Mouse (Mus musculus): ENCODE data around the gene Zbtb9. TPM values are rescaled to one million over a fixed set of nuclear protein-coding genes. Genes with fewer than 3 reads are reported as not detected.

The Zbtb9 gene
- total and polyA plus RNA-seq, 2 experiments from 2014 or later = 6.6 to 21.4 TPM

GRCm38 (mm10) chr17:26951952-26952877, 20.8 kb upstream of the Zbtb9 start:
- Histone ChIP-seq H3K27ac (peak overlapping the region; percentile 46; the same call in 1 of the 2 replicates), H3K4me3 (ENCODE audit: low read length) (peak overlapping the region; percentile 35), H3K27me3 (ENCODE audit: insufficient read depth, low read length) (no peaks in the 10 kb centered on the region), H3K4me2 (ENCODE audit: low read depth, low read length) (peak overlapping the region; percentile 89), H3K9me3 (ENCODE audit: low read length) (no peaks in the 10 kb centered on the region), H3K36me3 (ENCODE audit: insufficient read depth, low read length) (peaks cover 24% of the 10 kb centered on the region), H3K4me1 (ENCODE audit: insufficient read depth, low read length) (peaks cover 35% of the 10 kb centered on the region), H3K9ac (replicated peaks; ENCODE audit: low read length) (peak overlapping the region; percentile 43)
- WGBS = 8% methylated on average over 22 of the region's 23 CpGs
- DNase-seq (ENCODE audit: low spot score) = no peak
- no peak for TF ChIP-seq CTCF (IDR thresholded peaks at IDR 0.05; ENCODE audit: low read depth)
- no peak for ATAC-seq

- ATAC-seq = no peak
- peaks cover 33% of the 10 kb centered on the region for H3K36me3 ChIP-seq (ENCODE audit: insufficient read depth, low read length)
- H3K4me3 ChIP-seq (ENCODE audit: low read length) = peak overlapping the region; percentile 2; the same call in 1 of the 2 replicates
- peaks cover 29% of the 10 kb centered on the region for H3K4me1 ChIP-seq (ENCODE audit: insufficient read depth, low read length)
- H3K9ac ChIP-seq (replicated peaks; ENCODE audit: low read length) = 0 out of 2 replicates have a peak overlapping the region, but pooled peaks have one; percentile 43
- TF ChIP-seq CTCF (IDR thresholded peaks at IDR 0.05; ENCODE audit: low read depth) = no peak
- H3K4me2 ChIP-seq (ENCODE audit: low read depth, low read length) = peak overlapping the region; percentile 89
- no peaks in the 10 kb centered on the region for H3K27me3 ChIP-seq (ENCODE audit: insufficient read depth, low read length)
- 28% methylated on average over 6 of the region's 6 CpGs for WGBS
- no peaks in the 10 kb centered on the region for H3K9me3 ChIP-seq (ENCODE audit: low read length)
- H3K27ac ChIP-seq = no peak overlapping the region
- DNase-seq (ENCODE audit: low spot score) = no peak
Measured at GRCm38 (mm10) chr17:26953201-26953600, 19.8 kb upstream of the Zbtb9 start.

GRCm38 (mm10) chr17:26953726-26954125, 19.2 kb upstream of the Zbtb9 start:
- Histone ChIP-seq H3K9me3 (ENCODE audit: low read length) (no peaks in the 10 kb centered on the region), H3K36me3 (ENCODE audit: insufficient read depth, low read length) (peaks cover 38% of the 10 kb centered on the region), H3K4me3 (ENCODE audit: low read length) (0 out of 2 replicates have a peak overlapping the region, but pooled peaks have one; percentile 2), H3K4me1 (ENCODE audit: insufficient read depth, low read length) (peaks cover 29% of the 10 kb centered on the region), H3K27ac (no peak overlapping the region), H3K9ac (replicated peaks; ENCODE audit: low read length) (no peak overlapping the region), H3K27me3 (ENCODE audit: insufficient read depth, low read length) (no peaks in the 10 kb centered on the region), H3K4me2 (ENCODE audit: low read depth, low read length) (peak overlapping the region; percentile 89; the same call in 1 of the 2 replicates)
- ATAC-seq (no peak), DNase-seq (ENCODE audit: low spot score) (no peak)
- 23% methylated on average over 12 of the region's 16 CpGs for WGBS
- no peak for TF ChIP-seq CTCF (IDR thresholded peaks at IDR 0.05; ENCODE audit: low read depth)

GRCm38 (mm10) chr17:26956309-26956708, 16.7 kb upstream of the Zbtb9 start:
- peaks cover 59% of the 10 kb centered on the region for H3K36me3 ChIP-seq (ENCODE audit: insufficient read depth, low read length)
- ATAC-seq = no peak

GRCm38 (mm10) chr17:26956895-26957294, 16.1 kb upstream of the Zbtb9 start:
- ATAC-seq (no peak), DNase-seq (ENCODE audit: low spot score) (no peak)
- no peak overlapping the region for H3K4me2 ChIP-seq (ENCODE audit: low read depth, low read length)
- H3K27ac ChIP-seq = no peak overlapping the region
- peaks cover 65% of the 10 kb centered on the region for H3K36me3 ChIP-seq (ENCODE audit: insufficient read depth, low read length)
- no peaks in the 10 kb centered on the region for H3K27me3 ChIP-seq (ENCODE audit: insufficient read depth, low read length)
- H3K9me3 ChIP-seq (ENCODE audit: low read length) = no peaks in the 10 kb centered on the region
- H3K9ac ChIP-seq (replicated peaks; ENCODE audit: low read length) = no peak overlapping the region
- TF ChIP-seq CTCF (IDR thresholded peaks at IDR 0.05; ENCODE audit: low read depth) = no peak
- H3K4me1 ChIP-seq (ENCODE audit: insufficient read depth, low read length) = peaks cover 10% of the 10 kb centered on the region
- 91% methylated on average over 18 of the region's 18 CpGs for WGBS
- no peak overlapping the region for H3K4me3 ChIP-seq (ENCODE audit: low read length)

More at GRCm38 (mm10) chr17:26956309-26956708, 16.7 kb upstream of the Zbtb9 start:
- no peaks in the 10 kb centered on the region for H3K9me3 ChIP-seq (ENCODE audit: low read length)
- H3K27ac ChIP-seq = no peak overlapping the region
- no peak for DNase-seq (ENCODE audit: low spot score)
- H3K27me3 ChIP-seq (ENCODE audit: insufficient read depth, low read length) = no peaks in the 10 kb centered on the region
- peaks cover 12% of the 10 kb centered on the region for H3K4me1 ChIP-seq (ENCODE audit: insufficient read depth, low read length)
- no peak overlapping the region for H3K4me2 ChIP-seq (ENCODE audit: low read depth, low read length)
- WGBS = 83% methylated on average over 5 of the region's 5 CpGs
- TF ChIP-seq CTCF (IDR thresholded peaks at IDR 0.05; ENCODE audit: low read depth) = no peak
- H3K9ac ChIP-seq (replicated peaks; ENCODE audit: low read length) = no peak overlapping the region
- H3K4me3 ChIP-seq (ENCODE audit: low read length) = no peak overlapping the region

- WGBS = 97% methylated on average over 5 of the region's 5 CpGs
Measured at GRCm38 (mm10) chr17:26957872-26958271, 15.1 kb upstream of the Zbtb9 start.

More at GRCm38 (mm10) chr17:26957872-26958271, 15.1 kb upstream of the Zbtb9 start:
- H3K36me3 ChIP-seq (ENCODE audit: insufficient read depth, low read length) = peaks cover 74% of the 10 kb centered on the region
- no peak overlapping the region for H3K4me3 ChIP-seq (ENCODE audit: low read length)
- no peaks in the 10 kb centered on the region for H3K9me3 ChIP-seq (ENCODE audit: low read length)
- no peak for DNase-seq (ENCODE audit: low spot score)
- H3K4me2 ChIP-seq (ENCODE audit: low read depth, low read length) = no peak overlapping the region
- H3K4me1 ChIP-seq (ENCODE audit: insufficient read depth, low read length) = peaks cover under 1% of the 10 kb centered on the region; the same call in 1 of the 2 replicates
- TF ChIP-seq CTCF (IDR thresholded peaks at IDR 0.05; ENCODE audit: low read depth) = no peak
- no peak overlapping the region for H3K9ac ChIP-seq (replicated peaks; ENCODE audit: low read length)
- ATAC-seq = no peak
- no peak overlapping the region for H3K27ac ChIP-seq
- H3K27me3 ChIP-seq (ENCODE audit: insufficient read depth, low read length) = no peaks in the 10 kb centered on the region
